Mouse (Mus musculus): ENCODE results near the gene Glp2r. TPM values are rescaled to one million over a fixed set of nuclear protein-coding genes. Genes with fewer than 3 reads are reported as not detected.

The Glp2r gene
- total and polyA plus RNA-seq, 2 experiments = under 0.01 TPM; not detected in 1

DNA sequence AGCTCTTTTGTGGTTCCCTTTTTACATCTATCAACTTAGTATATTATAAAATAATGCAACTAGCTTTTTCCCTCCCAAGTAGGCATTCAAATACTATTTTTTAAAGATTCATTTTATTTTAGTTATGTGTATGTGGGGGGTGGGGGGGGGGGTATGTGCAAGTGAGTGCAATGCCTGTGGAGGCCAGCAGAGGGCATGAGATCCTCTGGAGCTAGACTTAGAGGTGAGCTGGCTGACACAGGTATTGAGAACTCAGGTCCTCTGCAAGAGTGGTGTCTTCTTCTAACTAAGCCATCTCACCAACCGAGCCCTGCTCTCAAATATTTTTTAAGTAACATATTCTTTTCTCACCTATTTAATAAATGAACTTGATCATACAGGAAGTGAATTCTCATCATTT is 34.6 kb upstream of the Glp2r start:
- 97% methylated on average over 1 of the region's 1 CpGs for WGBS
- H3K27me3 ChIP-seq (ENCODE audit: control insufficient read depth, insufficient read depth, low read length) = no peaks in the 10 kb centered on the region
- H3K79me2 ChIP-seq (ENCODE audit: control insufficient read depth, insufficient read depth, low read length) = no peaks in the 10 kb centered on the region
- TF ChIP-seq CTCF (IDR thresholded peaks at IDR 0.05; ENCODE audit: low read depth, low read length) (peak; percentile 33; the same call in 1 of the 2 replicates), POLR2A (IDR thresholded peaks at IDR 0.05; ENCODE audit: extremely low read depth, insufficient read depth, low read length) (no peak)
- no peak for DNase-seq (ENCODE audit: extremely low read depth, low read depth, low spot score)
- H3K4me3 ChIP-seq (ENCODE audit: insufficient read depth, low read depth, low read length) = no peak overlapping the region
- H3K4me1 ChIP-seq (ENCODE audit: control insufficient read depth, insufficient read depth, low read length) = no peaks in the 10 kb centered on the region
- H3K36me3 ChIP-seq (ENCODE audit: control insufficient read depth, insufficient read depth, low read length) = no peaks in the 10 kb centered on the region
- no peak overlapping the region for H3K9ac ChIP-seq (ENCODE audit: low read depth, low read length)
- no peak overlapping the region for H3K27ac ChIP-seq (replicated peaks; ENCODE audit: insufficient read depth, low read depth, low read length)

DNA sequence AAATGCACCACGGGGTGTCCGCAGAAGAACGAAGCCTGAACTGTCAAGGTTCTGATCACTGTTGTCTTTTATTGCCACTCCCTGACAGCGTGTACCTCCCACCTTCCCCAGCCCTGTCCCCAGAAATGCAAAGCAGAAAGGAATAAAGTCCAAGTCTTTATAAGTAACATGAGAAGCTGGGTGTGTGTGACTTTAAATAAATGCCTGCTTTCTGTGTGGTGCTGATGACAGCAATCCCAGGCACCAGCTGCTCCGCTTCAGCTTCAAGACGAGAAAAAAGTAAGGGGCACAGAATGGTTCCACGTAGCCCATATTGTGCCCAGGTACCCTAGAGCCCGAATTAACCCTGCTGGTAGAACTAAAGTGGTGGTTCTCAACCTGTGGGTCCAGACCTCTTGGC is 30.2 kb upstream of the Glp2r start:
- Histone ChIP-seq H3K9ac (ENCODE audit: low read depth, low read length) (no peak overlapping the region), H3K79me2 (ENCODE audit: control insufficient read depth, insufficient read depth, low read length) (no peaks in the 10 kb centered on the region), H3K4me1 (ENCODE audit: control insufficient read depth, insufficient read depth, low read length) (no peaks in the 10 kb centered on the region), H3K36me3 (ENCODE audit: control insufficient read depth, insufficient read depth, low read length) (no peaks in the 10 kb centered on the region), H3K4me3 (ENCODE audit: insufficient read depth, low read depth, low read length) (no peak overlapping the region), H3K27ac (replicated peaks; ENCODE audit: insufficient read depth, low read depth, low read length) (no peak overlapping the region), H3K27me3 (ENCODE audit: control insufficient read depth, insufficient read depth, low read length) (no peaks in the 10 kb centered on the region)
- TF ChIP-seq POLR2A (IDR thresholded peaks at IDR 0.05; ENCODE audit: extremely low read depth, insufficient read depth, low read length) (no peak), CTCF (IDR thresholded peaks at IDR 0.05; ENCODE audit: low read depth, low read length) (no peak)
- DNase-seq (ENCODE audit: extremely low read depth, low read depth, low spot score) = no peak
- 76% methylated on average over 8 of the region's 8 CpGs for WGBS

DNA sequence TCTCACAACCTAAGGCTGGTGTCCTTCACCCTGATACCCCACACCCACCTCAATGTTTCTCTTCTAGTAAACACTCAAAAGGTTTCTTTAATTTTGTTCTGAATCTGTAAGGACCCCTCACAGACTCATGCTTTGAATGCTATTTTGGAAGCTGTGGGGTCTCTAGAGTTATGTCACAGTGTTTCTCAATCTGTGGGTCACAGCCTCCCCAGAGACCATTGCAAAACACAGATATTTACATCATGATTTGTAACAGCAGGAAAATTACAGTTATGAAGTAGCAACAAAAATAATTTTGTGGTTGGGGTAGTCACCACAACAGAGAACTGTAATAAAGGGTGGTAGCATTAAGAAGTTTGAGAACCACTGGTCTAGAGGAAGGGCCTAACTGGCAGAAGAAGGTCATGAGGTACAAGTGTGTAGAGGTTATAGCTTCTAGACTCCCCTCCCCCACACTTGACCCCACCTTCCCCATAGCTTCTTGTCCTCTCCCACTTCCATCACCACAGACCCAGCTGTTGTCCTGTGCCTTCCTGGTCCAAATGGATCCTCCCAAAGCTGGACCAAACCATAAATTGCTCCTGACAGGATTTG is 29.3 kb upstream of the Glp2r start:
- Histone ChIP-seq H3K27ac (replicated peaks; ENCODE audit: insufficient read depth, low read depth, low read length) (no peak overlapping the region), H3K79me2 (ENCODE audit: control insufficient read depth, insufficient read depth, low read length) (no peaks in the 10 kb centered on the region), H3K9ac (ENCODE audit: low read depth, low read length) (no peak overlapping the region), H3K4me1 (ENCODE audit: control insufficient read depth, insufficient read depth, low read length) (no peaks in the 10 kb centered on the region), H3K36me3 (ENCODE audit: control insufficient read depth, insufficient read depth, low read length) (no peaks in the 10 kb centered on the region), H3K27me3 (ENCODE audit: control insufficient read depth, insufficient read depth, low read length) (no peaks in the 10 kb centered on the region), H3K4me3 (ENCODE audit: insufficient read depth, low read depth, low read length) (no peak overlapping the region)
- no peak for DNase-seq (ENCODE audit: extremely low read depth, low read depth, low spot score)
- TF ChIP-seq POLR2A (IDR thresholded peaks at IDR 0.05; ENCODE audit: extremely low read depth, insufficient read depth, low read length) = no peak
- no peak for TF ChIP-seq CTCF (IDR thresholded peaks at IDR 0.05; ENCODE audit: low read depth, low read length)

DNA sequence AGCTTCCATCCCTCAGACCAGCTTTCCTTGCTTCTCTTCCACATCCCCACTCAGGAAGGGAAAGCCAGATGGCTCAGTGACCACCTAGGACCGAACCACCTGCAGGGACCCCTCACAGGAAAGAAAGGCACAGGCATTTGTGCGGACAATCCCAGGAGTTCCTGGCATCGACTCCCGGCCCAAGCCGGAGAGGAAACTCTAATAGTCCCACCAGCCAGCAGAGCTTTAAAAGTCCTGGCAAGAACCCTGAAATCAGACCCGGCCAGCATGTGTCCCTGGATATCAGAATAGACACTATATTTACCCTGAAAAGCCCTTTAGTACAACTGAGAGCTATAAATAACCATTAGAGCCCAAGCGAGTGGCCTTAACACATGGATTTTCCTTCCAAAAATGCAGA is 27.0 kb upstream of the Glp2r start, which contains the start of gene Dhrs7c:
TSS of gene Dhrs7c (plus strand) at position 257 of the 400 bp plus-strand sequence.
- Histone ChIP-seq H3K4me3 (ENCODE audit: insufficient read depth, low read depth, low read length) (no peak within 1 kb of the TSS), H3K27me3 (ENCODE audit: control insufficient read depth, insufficient read depth, low read length) (no peaks in the 10 kb centered on the region), H3K9ac (ENCODE audit: low read depth, low read length) (no peak within 1 kb of the TSS), H3K4me1 (ENCODE audit: control insufficient read depth, insufficient read depth, low read length) (no peaks in the 10 kb centered on the region), H3K79me2 (ENCODE audit: control insufficient read depth, insufficient read depth, low read length) (no peaks in the 10 kb centered on the region), H3K27ac (replicated peaks; ENCODE audit: insufficient read depth, low read depth, low read length) (no peak within 1 kb of the TSS), H3K36me3 (ENCODE audit: control insufficient read depth, insufficient read depth, low read length) (no peaks in the 10 kb centered on the region)
- WGBS = 81% methylated on average over 7 of the region's 7 CpGs
- no peak for TF ChIP-seq POLR2A (IDR thresholded peaks at IDR 0.05; ENCODE audit: extremely low read depth, insufficient read depth, low read length)
- no peak for TF ChIP-seq CTCF (IDR thresholded peaks at IDR 0.05; ENCODE audit: low read depth, low read length)
- no peak for DNase-seq (ENCODE audit: extremely low read depth, low read depth, low spot score)

DNA sequence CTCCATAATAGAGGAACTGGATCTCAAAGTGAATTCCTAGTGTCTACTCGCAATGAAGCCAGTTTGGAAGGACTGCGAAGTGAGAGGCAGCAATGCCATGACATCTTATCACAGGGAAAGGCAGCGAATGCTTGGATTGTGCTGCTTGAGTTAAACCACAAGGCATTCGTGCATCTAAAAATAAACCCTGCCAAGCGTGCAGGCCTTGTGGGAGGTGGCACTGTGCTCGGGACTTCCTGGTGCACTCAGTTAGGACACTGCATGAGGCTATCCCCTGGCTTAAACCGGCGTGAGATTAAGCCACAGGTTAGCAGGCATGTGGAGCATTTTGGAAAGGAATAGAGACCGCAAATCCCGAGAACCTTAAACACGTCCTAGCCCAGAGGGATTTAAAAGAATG is 19.2 kb upstream of the Glp2r start:
- Histone ChIP-seq H3K4me3 (ENCODE audit: insufficient read depth, low read depth, low read length) (no peak overlapping the region), H3K27ac (replicated peaks; ENCODE audit: insufficient read depth, low read depth, low read length) (no peak overlapping the region), H3K27me3 (ENCODE audit: control insufficient read depth, insufficient read depth, low read length) (no peaks in the 10 kb centered on the region), H3K4me1 (ENCODE audit: control insufficient read depth, insufficient read depth, low read length) (no peaks in the 10 kb centered on the region), H3K9ac (ENCODE audit: low read depth, low read length) (no peak overlapping the region), H3K79me2 (ENCODE audit: control insufficient read depth, insufficient read depth, low read length) (no peaks in the 10 kb centered on the region), H3K36me3 (ENCODE audit: control insufficient read depth, insufficient read depth, low read length) (no peaks in the 10 kb centered on the region)
- no peak for TF ChIP-seq CTCF (IDR thresholded peaks at IDR 0.05; ENCODE audit: low read depth, low read length)
- no peak for TF ChIP-seq POLR2A (IDR thresholded peaks at IDR 0.05; ENCODE audit: extremely low read depth, insufficient read depth, low read length)
- DNase-seq (ENCODE audit: extremely low read depth, low read depth, low spot score) = no peak
- WGBS = 74% methylated on average over 11 of the region's 11 CpGs

DNA sequence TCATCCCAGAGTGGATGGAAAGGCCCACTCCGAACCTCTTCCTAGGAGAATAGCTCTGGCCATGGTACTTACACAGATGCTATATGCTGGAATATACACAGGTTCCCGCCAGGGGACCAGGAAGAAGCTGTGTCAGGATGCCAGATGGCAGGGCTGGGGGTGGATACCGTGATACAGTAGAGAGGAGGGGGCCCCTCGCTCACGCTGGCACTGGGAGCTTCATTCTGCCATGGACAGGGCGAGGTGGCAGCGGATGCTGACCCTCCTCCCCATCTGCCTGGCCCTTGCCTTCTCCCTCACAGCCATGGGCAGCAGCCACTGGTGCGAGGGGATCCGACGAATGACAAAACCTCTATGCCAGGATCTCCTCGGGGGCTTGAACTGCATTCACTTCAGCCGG is 3.4 kb upstream of the Glp2r start, which contains the start of gene Gsg1l2:
TSS of gene Gsg1l2 (plus strand) at position 230 of the 400 bp plus-strand sequence.
- TF ChIP-seq CTCF (IDR thresholded peaks at IDR 0.05; ENCODE audit: low read depth, low read length) (no peak), POLR2A (IDR thresholded peaks at IDR 0.05; ENCODE audit: extremely low read depth, insufficient read depth, low read length) (no peak)
- H3K36me3 ChIP-seq (ENCODE audit: control insufficient read depth, insufficient read depth, low read length) = no peaks in the 10 kb centered on the region
- H3K79me2 ChIP-seq (ENCODE audit: control insufficient read depth, insufficient read depth, low read length) = no peaks in the 10 kb centered on the region
- no peaks in the 10 kb centered on the region for H3K27me3 ChIP-seq (ENCODE audit: control insufficient read depth, insufficient read depth, low read length)
- no peak for DNase-seq (ENCODE audit: extremely low read depth, low read depth, low spot score)
- 81% methylated on average over 12 of the region's 12 CpGs for WGBS
- H3K9ac ChIP-seq (ENCODE audit: low read depth, low read length) = no peak within 1 kb of the TSS
- no peak within 1 kb of the TSS for H3K4me3 ChIP-seq (ENCODE audit: insufficient read depth, low read depth, low read length)
- H3K4me1 ChIP-seq (ENCODE audit: control insufficient read depth, insufficient read depth, low read length) = no peaks in the 10 kb centered on the region
- H3K27ac ChIP-seq (replicated peaks; ENCODE audit: insufficient read depth, low read depth, low read length) = no peak within 1 kb of the TSS
